ENCODE assay signal across 4 mouse cellular contexts in genomic region chr1:171326588-171326987, GRCm38 (mm10). TPM values are rescaled to one million over a fixed set of nuclear protein-coding genes. Genes with fewer than 3 reads are reported as not detected.
"Had no signal": no experiment of that assay in that cellular context is flagged by ENCODE, and none has a peak within 500 bp of the region (broad histone marks: within the 10 kb centered on the region; RNA-seq: fewer than 3 reads in every experiment).

No protein-coding gene starts in this region.

RNA-seq across cellular contexts. Expression of gene Klhdc9, which starts 34.0 kb away (rescaled TPM):
- total RNA-seq: gastrocnemius, adult 2 months; gastrocnemius, postnatal 25 days; heart, adult 18-20 months; heart, postnatal 25 days had no signal
